Mouse (Mus musculus) hindbrain, postnatal 0 days (tissue): ENCODE measurements around the gene Vat1. TPM values are rescaled to one million over a fixed set of nuclear protein-coding genes. Genes with fewer than 3 reads are reported as not detected.

Source experiments
- ATAC-seq: fragments of 200-750 bp; cut with Nextera tagmentation; 2 replicates; pipeline ENCODE4 v1.8.0; 2017; ENCODE audit warnings: mild to moderate bottlenecking, moderate TSS enrichment, moderate library complexity
- DNase-seq: peaks from one replicate; pipeline ENCODE4 v3.0.0-alpha.2; 2015; ENCODE audit warnings: low spot score
- H3K27ac ChIP-seq: fragments of 300-500 bp; sonication (generic); 2 replicates; pipeline ENCODE4 v1.5.1; 2014; ENCODE audit warnings: mild to moderate bottlenecking
- H3K27me3 ChIP-seq: fragments of 300-500 bp; sonication (generic); 2 replicates; pipeline ENCODE4 v1.6.1; 2014; ENCODE audit warnings: low read length, mixed read lengths; ENCODE audit not compliant: insufficient read depth
- H3K36me3 ChIP-seq: fragments of 300-500 bp; sonication (generic); 2 replicates; pipeline ENCODE4 v1.6.1; 2014; ENCODE audit warnings: low read length, mixed read lengths; ENCODE audit not compliant: insufficient read depth
- H3K4me1 ChIP-seq: fragments of 300-500 bp; sonication (generic); 2 replicates; pipeline ENCODE4 v1.6.1; 2014; ENCODE audit warnings: antibody characterized with exemption, low read length, mixed read lengths; ENCODE audit not compliant: insufficient read depth
- H3K4me2 ChIP-seq: fragments of 300-500 bp; sonication (generic); 2 replicates; pipeline ENCODE4 v1.6.1; 2014; ENCODE audit warnings: low read depth, mild to moderate bottlenecking, low read length, moderate library complexity, mixed read lengths
- H3K4me3 ChIP-seq: fragments of 300-500 bp; sonication (generic); 2 replicates; pipeline ENCODE4 v1.5.1; 2014; ENCODE audit warnings: low read length
- H3K9ac ChIP-seq: fragments of 300-500 bp; sonication (generic); replicated peaks from 2 replicates; pipeline ENCODE4 v1.6.1; 2014; ENCODE audit warnings: mild to moderate bottlenecking, low read length, moderate library complexity, mixed read lengths
- H3K9me3 ChIP-seq: fragments of 300-500 bp; sonication (generic); 2 replicates; pipeline ENCODE4 v1.6.1; 2016; ENCODE audit warnings: low read length, mixed read lengths
- CTCF ChIP-seq: IDR thresholded peaks from 2 replicates; pipeline ENCODE4 v1.5.1; 2016; ENCODE audit warnings: antibody characterized with exemption, control low read depth, low read depth
- WGBS: fragments of 180-500 bp; shearing (Covaris S2); extraction: QIAGEN DNeasy Blood & Tissue Kit; methylation state at CpG from one replicate; pipeline ENCODE4 v1.1.7; 2014; 5-methylcytosine and 5-hydroxymethylcytosine counted together
- polyA plus RNA-seq: library from polyadenylated mRNA; unstranded; fragments of >200 nt; fragmentation: Nextera tagmentation; extraction: Ambion mirVana; gene quantifications from 2 replicates; pipeline ENCODE4 v1.2.1, GENCODE M21; 2015
- total RNA-seq: library from RNA; depleted of rRNA; stranded (reverse); fragments of >200 nt; gene quantifications from 2 replicates; pipeline ENCODE4 v1.2.3, GENCODE M21; 2014

The Vat1 gene
- total and polyA plus RNA-seq, 2 experiments from 2014 or later, result 114 to 290 TPM

DNA sequence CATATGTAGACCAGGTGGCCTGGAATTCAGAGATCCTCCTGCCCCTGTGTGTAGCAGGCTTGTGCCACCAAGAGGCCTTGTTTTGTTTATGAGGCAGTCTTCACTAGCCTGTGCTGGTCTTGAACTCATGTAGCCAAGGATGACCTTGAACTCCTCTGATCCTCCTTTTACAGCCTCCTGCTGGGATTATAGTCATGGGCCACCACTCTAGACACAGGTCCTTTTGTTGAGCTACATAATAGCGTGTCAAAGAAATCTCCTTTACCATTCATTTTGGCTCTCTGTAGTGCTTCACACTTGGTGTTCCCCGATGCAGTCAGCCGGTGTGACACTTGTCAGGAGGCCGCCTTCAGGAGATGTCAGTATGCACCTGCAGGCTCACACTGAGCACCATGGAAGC is 29.1 kb downstream of the Vat1 start:
- WGBS, result 38% methylated on average over 4 of the region's 4 CpGs
- H3K36me3 ChIP-seq, result peaks cover 22% of the 10 kb centered on the region
- H3K27me3 ChIP-seq, result no peaks in the 10 kb centered on the region
- ATAC-seq (no peak), DNase-seq (no peak)
- no peak overlapping the region for H3K27ac ChIP-seq
- no peak overlapping the region for H3K9ac ChIP-seq
- no peak overlapping the region for H3K4me3 ChIP-seq
- no peaks in the 10 kb centered on the region for H3K9me3 ChIP-seq
- no peaks in the 10 kb centered on the region for H3K4me1 ChIP-seq
- no peak overlapping the region for H3K4me2 ChIP-seq
- no peak for TF ChIP-seq CTCF

DNA sequence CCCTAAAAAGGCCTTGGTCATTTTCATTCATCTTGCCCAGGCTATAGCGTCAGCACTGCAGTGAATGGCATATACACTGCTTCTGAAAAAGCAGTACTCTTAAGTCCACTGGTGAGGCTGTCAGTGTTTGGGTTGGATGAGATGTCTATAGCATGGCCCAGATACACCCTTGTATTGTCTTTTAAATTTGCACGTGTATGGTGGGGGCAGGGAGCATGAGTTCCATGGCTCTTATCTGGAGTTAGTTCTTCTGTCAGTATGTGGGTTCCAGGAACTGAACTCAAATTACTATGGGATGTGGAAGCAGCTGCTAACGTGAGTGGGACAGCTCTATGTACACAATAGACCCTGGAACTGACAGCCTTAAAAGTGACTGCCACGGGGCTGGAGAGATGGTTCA is 30.2 kb downstream of the Vat1 start:
- ATAC-seq (no peak), DNase-seq (no peak)
- WGBS, result 86% methylated on average over 4 of the region's 4 CpGs
- Histone ChIP-seq H3K9me3 (no peaks in the 10 kb centered on the region), H3K27ac (no peak overlapping the region), H3K4me2 (no peak overlapping the region), H3K36me3 (peaks cover 31% of the 10 kb centered on the region), H3K27me3 (no peaks in the 10 kb centered on the region), H3K9ac (no peak overlapping the region), H3K4me1 (no peaks in the 10 kb centered on the region), H3K4me3 (no peak overlapping the region)
- TF ChIP-seq CTCF, result no peak

DNA sequence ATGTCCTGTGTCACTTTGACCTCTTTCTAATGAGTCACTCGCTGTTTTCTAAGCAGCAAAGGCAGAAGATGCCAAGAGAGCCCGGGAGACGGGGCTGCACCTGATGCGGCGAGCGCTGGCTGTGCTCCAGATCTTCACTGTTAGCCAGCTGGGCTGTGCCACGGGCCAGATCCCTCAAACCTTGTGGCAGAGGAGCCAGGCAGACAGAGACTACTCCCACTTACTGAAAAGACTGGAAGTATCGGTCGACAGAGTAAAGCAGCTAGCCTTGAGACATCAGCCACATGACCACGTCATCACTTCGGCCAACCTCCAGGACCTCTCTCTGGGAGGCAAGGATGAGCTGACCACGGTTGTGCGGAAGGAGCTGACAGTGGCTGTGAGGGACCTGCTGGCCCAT is 32.6 kb downstream of the Vat1 start:
- no peak for TF ChIP-seq CTCF
- Histone ChIP-seq H3K9me3 (no peaks in the 10 kb centered on the region), H3K4me3 (no peak overlapping the region), H3K27me3 (no peaks in the 10 kb centered on the region), H3K27ac (0 out of 2 replicates have a peak overlapping the region, but pooled peaks have one; percentile 11), H3K9ac (no peak overlapping the region; the same call in 1 of the 2 replicates), H3K4me2 (no peak overlapping the region), H3K36me3 (peaks cover 37% of the 10 kb centered on the region), H3K4me1 (no peaks in the 10 kb centered on the region)
- peak; percentile 45 for DNase-seq
- WGBS, result 59% methylated on average over 13 of the region's 13 CpGs
- ATAC-seq, result peak; percentile 45

DNA sequence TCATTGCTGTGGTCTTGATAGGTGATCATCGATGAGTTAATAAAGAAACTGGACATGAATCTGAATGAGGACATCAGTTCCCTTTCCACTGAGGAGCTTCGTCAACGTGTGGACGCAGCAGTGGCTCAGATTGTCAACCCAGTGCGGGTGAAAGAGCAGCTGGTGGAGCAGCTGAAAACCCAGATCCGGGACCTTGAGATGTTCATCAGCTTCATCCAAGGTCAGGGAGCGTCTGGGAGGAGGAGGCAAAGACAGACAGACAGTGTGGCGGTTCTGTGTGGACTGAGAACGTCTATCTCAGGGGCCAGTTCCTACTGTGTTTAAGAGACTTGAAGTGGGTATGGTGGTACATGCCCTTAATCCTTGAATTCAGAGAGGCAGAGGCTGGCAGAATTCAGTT is 34.7 kb downstream of the Vat1 start:
- peaks cover 37% of the 10 kb centered on the region for H3K36me3 ChIP-seq
- no peak overlapping the region for H3K4me2 ChIP-seq
- no peak overlapping the region for H3K4me3 ChIP-seq
- no peak for DNase-seq
- no peak overlapping the region for H3K9ac ChIP-seq
- WGBS, result 92% methylated on average over 9 of the region's 9 CpGs
- no peaks in the 10 kb centered on the region for H3K27me3 ChIP-seq
- H3K27ac ChIP-seq, result no peak overlapping the region
- no peaks in the 10 kb centered on the region for H3K9me3 ChIP-seq
- TF ChIP-seq CTCF, result no peak
- H3K4me1 ChIP-seq, result peaks cover 1% of the 10 kb centered on the region
- ATAC-seq, result no peak

GRCm38 (mm10) chr11:101426165-101426564 is 39.9 kb downstream of the Vat1 start:
- WGBS, result 65% methylated on average over 8 of the region's 8 CpGs
- ATAC-seq (no peak), DNase-seq (no peak)
- Histone ChIP-seq H3K9me3 (no peaks in the 10 kb centered on the region), H3K4me2 (peak overlapping the region; percentile 77), H3K4me1 (peaks cover 21% of the 10 kb centered on the region), H3K36me3 (peaks cover 7% of the 10 kb centered on the region), H3K27ac (no peak overlapping the region), H3K4me3 (peak overlapping the region; percentile 97), H3K27me3 (no peaks in the 10 kb centered on the region), H3K9ac (peak overlapping the region; percentile 79)
- no peak for TF ChIP-seq CTCF

- peaks cover 21% of the 10 kb centered on the region for H3K4me1 ChIP-seq
- WGBS, result under 1% methylated on average over 80 of the region's 81 CpGs
- ATAC-seq (peak; percentile 96), DNase-seq (peak; percentile 98)
- peak within 1 kb of the TSS; percentile 77 for H3K4me2 ChIP-seq
- TF ChIP-seq CTCF, result peak; percentile 67
- H3K9ac ChIP-seq, result peak within 1 kb of the TSS; percentile 79
- H3K36me3 ChIP-seq, result 0 out of 2 replicates have a peak, but pooled peaks cover 6% of the 10 kb centered on the region
- H3K27ac ChIP-seq, result peak within 1 kb of the TSS; percentile 93
- no peaks in the 10 kb centered on the region for H3K9me3 ChIP-seq
- peak within 1 kb of the TSS; percentile 97 for H3K4me3 ChIP-seq
- H3K27me3 ChIP-seq, result no peaks in the 10 kb centered on the region
Observed at GRCm38 (mm10) chr11:101424925-101425813, 40.9 kb downstream of the Vat1 start, which contains the start of the genes Rundc1 and Ptges3l. Gene Rundc1 (plus strand): TSS chr11:101425085. Gene Ptges3l (minus strand): TSS chr11:101425333.
